Mouse (Mus musculus) thymus, adult 2 months (tissue): ENCODE results near the gene Olfr736.

Source experiments
- CTCF ChIP-seq: fragments of 200-500 bp; IDR thresholded peaks from 2 replicates; pipeline ENCODE4 v1.5.1; 2012; ENCODE audit warnings: mild to moderate bottlenecking, control low read depth, low read length, moderate library complexity, borderline replicate concordance; ENCODE audit not compliant: control insufficient read depth, poor library complexity, insufficient read depth; ENCODE audit errors: extremely low read depth
- POLR2A ChIP-seq: fragments of 200-500 bp; IDR thresholded peaks from 2 replicates; pipeline ENCODE4 v1.6.1; 2012; ENCODE audit warnings: mild to moderate bottlenecking, low read length, control low read depth, moderate library complexity; ENCODE audit not compliant: control insufficient read depth, poor library complexity, insufficient read depth; ENCODE audit errors: extremely low read depth

GRCm38 (mm10) chr14:50380863-50381262 lies at the start of gene Olfr736:
- TF ChIP-seq POLR2A (no peak), CTCF (no peak)
